Mouse (Mus musculus) left cerebral cortex, postnatal 10 days (tissue): ENCODE data around the gene Khdc4. TPM values are rescaled to one million over a fixed set of nuclear protein-coding genes. Genes with fewer than 3 reads are reported as not detected.
A peak's percentile ranks its signal among the peaks of the same experiment; 100 is the strongest.
"Not testable (repeated sequence)": the region's sequence is repeated elsewhere in the genome, so short reads cannot be mapped to it uniquely, and the experiment has no call there.

Source experiments
- DNase-seq, 2 experiments: peaks; one replicate each; pipeline ENCODE4 v3.0.0; 2021 to 2022; ENCODE audit warnings: low spot score in 2 of 2, mixed read lengths in 1 of 2; ENCODE audit errors: extremely low spot score in 1 of 2
- intact Hi-C: fragments of 180-260 bp; cut with DNase I; formaldehyde crosslinking; loops from one replicate; pipeline ENCODE4 v1.15.1; 2025
- total RNA-seq, 2 experiments: library from RNA; stranded (reverse); gene quantifications; 2 replicates each; pipeline ENCODE4 v1.2.3; 2021

Khdc4 gene
- total RNA-seq, 2 experiments from 2014 or later, result 52.0 to 55.7 TPM

DNA sequence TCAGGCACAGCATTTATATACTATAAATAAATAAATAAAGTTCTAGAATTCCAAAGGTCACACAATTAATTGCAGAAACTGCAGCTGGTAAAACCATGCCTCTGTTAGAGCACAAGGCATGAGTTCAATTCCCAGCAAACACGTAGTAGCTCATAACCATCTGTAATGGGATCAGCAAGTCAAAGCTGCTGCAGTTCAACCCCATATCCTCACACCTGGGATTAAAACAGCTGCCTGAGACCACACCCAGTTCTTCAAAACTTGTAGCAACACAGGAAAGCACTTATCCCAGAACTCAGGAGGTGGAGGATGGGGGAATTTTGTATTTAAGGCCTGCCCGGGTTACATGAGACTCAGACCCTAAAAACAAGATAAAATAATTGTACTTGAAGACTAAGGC lies 29.1 kb downstream of the Khdc4 start:
- intact Hi-C loops, result no loop called here
- DNase-seq, result no peak

- intact Hi-C loops, DNase-seq: not testable (repeated sequence)
Measured at GRCm38 (mm10) chr3:88715716-88716115, 30.1 kb downstream of the Khdc4 start.

DNA sequence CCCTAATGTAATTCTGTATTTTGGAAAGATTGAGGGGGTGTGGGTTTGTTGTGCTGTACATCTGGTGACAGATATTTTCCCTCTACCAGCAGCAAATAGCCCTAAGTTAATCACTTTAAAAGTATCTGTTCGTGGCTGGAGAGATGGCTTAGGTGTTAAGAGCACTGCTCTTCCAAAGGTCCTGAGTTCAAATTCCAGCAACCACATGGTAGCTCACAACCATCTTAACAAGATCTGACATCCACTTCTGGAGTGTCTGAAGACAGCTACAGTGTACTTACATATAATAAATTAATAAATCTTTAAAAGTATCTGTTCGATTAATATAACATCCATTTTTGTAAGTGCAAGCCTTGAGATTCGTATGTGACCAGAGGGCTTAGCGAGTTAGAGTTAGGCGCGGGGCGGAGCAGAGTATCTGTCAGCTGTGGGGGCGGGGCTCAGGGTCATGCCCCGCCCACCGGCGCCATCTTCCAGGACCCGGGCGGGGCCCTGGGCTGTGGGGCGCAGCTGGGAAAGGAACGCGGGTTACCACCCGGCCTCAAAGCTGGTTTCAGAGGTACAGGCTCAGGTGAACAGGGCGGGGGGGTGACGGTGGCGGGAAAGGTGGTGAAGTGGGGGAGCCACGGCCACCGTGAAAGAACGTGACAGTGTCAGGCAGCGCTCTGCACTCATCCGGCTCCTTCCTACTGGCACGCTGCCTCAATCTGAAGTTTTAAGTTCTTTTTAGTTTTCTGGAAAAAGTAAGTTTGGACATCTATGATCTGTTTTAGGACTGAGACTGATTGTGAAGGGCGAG lies 31.0 kb downstream of the Khdc4 start, which contains the start of gene Rit1:
Gene Rit1 (plus strand): TSS at position 440 of the 799 bp plus-strand sequence.
- intact Hi-C loops, result no loop called here
- DNase-seq, result peak; percentile 64 to 92

DNA sequence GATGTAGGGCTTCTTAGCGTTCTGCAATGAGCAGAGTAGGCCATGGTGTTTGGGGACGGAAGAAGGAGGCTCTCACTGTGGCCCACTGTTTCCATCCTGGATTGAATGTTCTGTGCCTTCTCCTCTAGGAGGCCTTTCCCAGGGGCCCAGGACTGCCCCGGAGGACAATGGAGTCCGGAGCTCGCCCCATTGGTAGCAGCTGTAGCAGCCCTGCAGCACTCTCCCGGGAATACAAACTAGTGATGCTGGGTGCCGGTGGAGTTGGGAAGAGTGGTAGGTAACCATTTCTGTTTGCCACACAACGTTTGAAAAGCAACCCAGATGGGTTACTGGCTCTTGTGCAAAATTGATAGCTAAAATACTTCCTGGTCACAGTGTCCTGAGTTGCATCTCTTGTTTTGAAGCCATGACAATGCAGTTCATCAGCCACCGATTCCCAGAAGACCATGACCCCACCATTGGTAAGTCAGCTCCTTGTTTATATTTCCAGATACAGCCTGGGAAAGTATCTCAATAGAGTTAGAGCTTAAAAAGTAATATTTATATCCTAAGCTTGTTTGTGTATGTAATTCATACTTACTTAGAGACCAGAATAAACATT lies 31.7 kb downstream of the Khdc4 start:
- intact Hi-C loops, result no loop called here
- peak in 1 of 2 experiments; percentile 42 for DNase-seq

DNA sequence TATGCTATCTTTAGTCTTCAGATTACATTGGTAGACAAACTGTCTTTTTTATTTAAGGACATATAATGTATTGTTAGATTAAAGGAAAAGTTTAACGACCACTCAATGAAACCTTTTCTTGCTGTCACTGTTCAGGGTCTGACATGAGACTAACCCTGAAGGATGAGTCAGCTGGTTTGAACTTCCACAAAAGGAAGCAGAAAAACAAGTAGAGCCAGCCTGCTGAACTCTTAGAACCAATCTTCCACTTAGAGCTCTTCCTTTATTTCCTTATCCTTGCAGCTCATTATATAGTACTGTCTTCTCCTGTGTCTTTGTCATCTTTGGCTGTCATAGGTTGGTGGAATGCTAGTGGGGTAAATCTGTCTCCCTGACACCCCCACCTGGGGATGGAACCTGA lies 32.2 kb downstream of the Khdc4 start:
- intact Hi-C loops, result no loop called here
- DNase-seq, result no peak

DNA sequence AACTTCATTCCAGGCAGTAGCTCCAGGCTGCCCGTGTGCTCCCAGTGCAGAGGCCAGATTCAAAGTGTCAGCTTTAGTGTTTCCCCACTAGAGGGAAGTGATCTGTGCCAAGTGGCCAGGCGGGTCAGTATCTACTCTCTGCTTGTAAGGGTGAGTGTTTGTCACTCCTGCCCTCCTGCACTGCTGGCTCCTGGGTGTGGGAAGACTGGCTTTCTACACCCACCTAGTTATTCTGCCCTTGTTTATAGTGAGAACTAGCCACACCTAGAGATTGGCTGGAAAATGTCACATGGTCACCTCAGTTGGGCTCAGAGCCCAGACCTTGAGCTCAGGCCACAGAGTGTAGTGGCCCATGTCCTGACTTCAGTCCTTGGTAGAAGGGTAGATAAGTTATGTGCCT lies 33.5 kb downstream of the Khdc4 start:
- intact Hi-C loops, result no loop called here
- no peak for DNase-seq

GRCm38 (mm10) chr3:88736556-88736955 lies 51.0 kb downstream of the Khdc4 start:
- DNase-seq, result no peak
- intact Hi-C loops, result no loop called here

DNA sequence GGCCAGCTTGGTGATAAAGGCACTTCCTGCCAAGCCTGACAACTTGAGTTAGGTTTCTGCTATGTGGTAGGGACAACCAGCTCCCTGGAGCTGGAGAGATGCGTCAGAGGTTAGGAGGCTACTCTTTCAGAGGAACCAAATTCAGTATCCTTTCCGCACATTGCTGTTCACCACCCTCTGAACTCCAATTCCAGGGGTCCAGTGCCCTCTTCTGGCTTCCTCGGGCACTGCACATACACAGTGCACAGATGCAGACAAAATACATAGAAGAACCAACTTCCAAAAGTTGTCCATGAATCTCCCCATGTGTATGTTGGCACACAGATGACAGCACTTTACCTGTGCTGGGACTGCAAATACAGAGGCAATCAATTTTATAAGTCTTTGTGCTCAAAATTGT lies 53.0 kb downstream of the Khdc4 start:
- DNase-seq, result peak in 1 of 2 experiments; percentile 62
- intact Hi-C loops, result no loop called here

GRCm38 (mm10) chr3:88740147-88740546 lies 54.5 kb downstream of the Khdc4 start:
- intact Hi-C loops, result no loop called here
- DNase-seq, result no peak

- no peak for DNase-seq
- intact Hi-C loops, result no loop called here
Measured at GRCm38 (mm10) chr3:88745534-88745933, 59.9 kb downstream of the Khdc4 start.

- intact Hi-C loops, result no loop called here
- DNase-seq, result no peak
Measured at GRCm38 (mm10) chr3:88746139-88746870, 60.7 kb downstream of the Khdc4 start.

- intact Hi-C loops, result no loop called here
- no peak for DNase-seq
Measured at GRCm38 (mm10) chr3:88746871-88747231, 61.2 kb downstream of the Khdc4 start.

GRCm38 (mm10) chr3:88754283-88754682 lies 68.7 kb downstream of the Khdc4 start:
- intact Hi-C loops, result no loop called here
- DNase-seq, result no peak

GRCm38 (mm10) chr3:88755541-88755940 lies 69.9 kb downstream of the Khdc4 start:
- intact Hi-C loops, result no loop called here
- DNase-seq, result no peak

DNA sequence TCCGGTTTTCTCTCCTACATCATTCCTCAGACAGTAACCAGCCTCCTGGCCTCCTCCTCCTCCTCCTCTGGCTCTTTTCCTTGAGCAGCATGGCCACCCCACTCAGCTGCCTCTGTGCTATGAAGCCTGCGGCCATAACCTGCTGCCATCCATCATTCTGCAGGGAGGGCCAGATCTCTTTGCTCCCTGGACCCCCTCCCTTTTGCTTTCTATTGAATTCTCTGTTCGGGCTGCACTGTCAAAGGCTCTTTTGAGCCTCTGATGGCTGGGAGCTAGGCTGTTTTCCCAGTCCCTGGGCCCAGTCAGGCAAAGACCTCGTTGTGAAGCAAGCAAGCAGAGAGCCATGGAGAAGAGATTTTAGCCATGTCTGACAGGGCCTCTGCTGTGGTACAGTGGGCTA lies 70.7 kb downstream of the Khdc4 start:
- no peak for DNase-seq
- intact Hi-C loops, result no loop called here

GRCm38 (mm10) chr3:88758045-88758500 lies 72.5 kb downstream of the Khdc4 start:
- peak; percentile 91 to 92 for DNase-seq
- intact Hi-C loops, result no loop called here

GRCm38 (mm10) chr3:88761619-88762018 lies 76.0 kb downstream of the Khdc4 start:
- intact Hi-C loops, result no loop called here
- no peak for DNase-seq

DNA sequence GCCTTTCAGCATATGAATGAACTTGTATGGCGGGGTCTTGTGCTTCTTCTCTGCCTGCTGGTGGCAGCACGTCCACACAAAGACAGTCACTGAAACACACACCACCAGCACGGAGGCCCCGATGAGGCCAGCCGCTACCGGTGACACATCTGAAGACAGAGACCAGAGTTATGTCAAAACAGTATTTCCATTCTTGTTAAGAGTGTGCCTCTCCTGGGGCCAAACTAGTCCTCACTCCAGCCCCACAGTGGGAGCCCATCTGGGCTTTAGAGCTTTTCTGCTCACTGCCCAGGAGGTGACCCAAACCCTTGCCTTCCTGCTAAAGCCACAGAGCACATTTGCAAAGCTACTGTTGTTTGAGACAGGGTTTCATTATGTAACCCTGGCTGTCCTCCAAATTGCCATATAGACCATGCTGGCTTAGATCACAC lies 76.8 kb downstream of the Khdc4 start:
- intact Hi-C loops, result no loop called here
- no peak for DNase-seq
